Mouse (Mus musculus) heart, postnatal 0 days (tissue): ENCODE measurements at regions not wholly inside any gene's neighbourhood (a gene's known extent, or its start where the extent isn't known, plus 50 kb on each side); places are given as distances from the start of the nearest gene placed in this dataset.
A peak's percentile ranks its signal among the peaks of the same experiment; 100 is the strongest.

Experiments used
- ATAC-seq: fragments of 200-750 bp; cut with Nextera tagmentation; 2 replicates; pipeline ENCODE4 v1.8.0; 2017; ENCODE audit warnings: low read depth, moderate number of reproducible peaks, moderate library complexity; ENCODE audit not compliant: insufficient read depth
- DNase-seq: peaks from one replicate; pipeline ENCODE4 v3.0.0-alpha.2; 2016; ENCODE audit warnings: low spot score
- H3K27ac ChIP-seq: fragments of 300-500 bp; sonication (generic); 2 replicates; pipeline ENCODE4 v1.5.1; 2014; ENCODE audit warnings: low read depth, mild to moderate bottlenecking
- H3K27me3 ChIP-seq: fragments of 300-500 bp; sonication (generic); 2 replicates; pipeline ENCODE4 v1.6.1; 2014; ENCODE audit warnings: low read length, mixed read lengths; ENCODE audit not compliant: control insufficient read depth, insufficient read depth
- H3K36me3 ChIP-seq: fragments of 300-500 bp; sonication (generic); replicated peaks from 2 replicates; pipeline ENCODE4 v1.6.1; 2014; ENCODE audit warnings: low read length, mixed read lengths; ENCODE audit not compliant: control insufficient read depth, insufficient read depth
- H3K4me1 ChIP-seq: fragments of 300-500 bp; sonication (generic); 2 replicates; pipeline ENCODE4 v1.6.1; 2014; ENCODE audit warnings: antibody characterized with exemption; ENCODE audit not compliant: control insufficient read depth, insufficient read depth
- H3K4me2 ChIP-seq: fragments of 300-500 bp; sonication (generic); 2 replicates; pipeline ENCODE4 v1.6.1; 2014; ENCODE audit warnings: low read depth, mild to moderate bottlenecking, low read length, moderate library complexity
- H3K4me3 ChIP-seq: fragments of 300-500 bp; sonication (generic); 2 replicates; pipeline ENCODE4 v1.5.1; 2014; ENCODE audit warnings: low read depth, low read length
- H3K9ac ChIP-seq: fragments of 300-500 bp; sonication (generic); replicated peaks from 2 replicates; pipeline ENCODE4 v1.6.1; 2014; ENCODE audit warnings: low read depth, low read length, mixed read lengths
- H3K9me3 ChIP-seq: fragments of 300-500 bp; sonication (generic); replicated peaks from 2 replicates; pipeline ENCODE4 v1.6.1; 2016; ENCODE audit warnings: low read length; ENCODE audit not compliant: control insufficient read depth
- CTCF ChIP-seq: IDR thresholded peaks from 2 replicates; pipeline ENCODE4 v1.5.1; 2016; ENCODE audit warnings: antibody characterized with exemption, control low read depth, low read depth
- EP300 ChIP-seq: IDR thresholded peaks from 2 replicates; pipeline ENCODE4 v1.6.1; 2016; ENCODE audit warnings: antibody characterized with exemption, low read depth
- whole genome bisulfite sequencing: fragments of 180-500 bp; shearing (Covaris S2); extraction: QIAGEN DNeasy Blood & Tissue Kit; methylation state at CpG from one replicate; pipeline ENCODE4 v1.1.7; 2014; 5-methylcytosine and 5-hydroxymethylcytosine counted together

GRCm38 (mm10) chr3:20661883-20662282, 294.9 kb upstream of the Agtr1b start:
- Histone ChIP-seq H3K36me3 (no peaks in the 10 kb centered on the region), H3K4me2 (no peak overlapping the region), H3K27ac (no peak overlapping the region), H3K4me1 (peaks cover 5% of the 10 kb centered on the region; the same call in 1 of the 2 replicates), H3K9me3 (no peaks in the 10 kb centered on the region), H3K27me3 (no peaks in the 10 kb centered on the region), H3K9ac (no peak overlapping the region), H3K4me3 (no peak overlapping the region)
- ATAC-seq, result peak; percentile 83
- TF ChIP-seq CTCF (no peak), EP300 (no peak)
- DNase-seq, result peak; percentile 62
- WGBS, result 6% methylated on average over 1 of the region's 1 CpGs

- 29% methylated on average over 1 of the region's 1 CpGs for WGBS
- no peaks in the 10 kb centered on the region for H3K36me3 ChIP-seq
- no peak overlapping the region for H3K4me3 ChIP-seq
- H3K4me1 ChIP-seq, result no peaks in the 10 kb centered on the region
- no peak for ATAC-seq
- TF ChIP-seq EP300 (no peak), CTCF (peak; percentile 67)
- no peaks in the 10 kb centered on the region for H3K9me3 ChIP-seq
- no peak overlapping the region for H3K9ac ChIP-seq
- no peak overlapping the region for H3K27ac ChIP-seq
- H3K27me3 ChIP-seq, result no peaks in the 10 kb centered on the region
- peak; percentile 13 for DNase-seq
- no peak overlapping the region for H3K4me2 ChIP-seq
Measured at GRCm38 (mm10) chr3:20655345-20655744, 288.4 kb upstream of the Agtr1b start.
